Mouse (Mus musculus) kidney, embryonic 14.5 days (tissue): Measurements from ENCODE around the gene S100a7a. TPM values are rescaled to one million over a fixed set of nuclear protein-coding genes. Genes with fewer than 3 reads are reported as not detected.

ENCODE experiments used
- polyA plus RNA-seq: library from polyadenylated mRNA; unstranded; fragments of >200 nt; fragmentation: Nextera tagmentation; extraction: Ambion mirVana; gene quantifications from 2 replicates; pipeline ENCODE4 v1.2.1, GENCODE M21; 2014

The S100a7a gene
- polyA plus RNA-seq, 1 experiment from 2014 or later = not detected

Other genes with a start within 250 kb of the S100a7a start
- 24.0 and 39.2 TPM in 2 replicates for gene Ints3, start 220.4 kb upstream of the S100a7a start, polyA plus RNA-seq
- 11.0 and 12.3 TPM in 2 replicates for gene Npr1, start 188.2 kb upstream of the S100a7a start, polyA plus RNA-seq
- 245 and 262 TPM in 2 replicates for gene Ilf2, start 177.9 kb upstream of the S100a7a start, polyA plus RNA-seq
- gene Snapin, start 163.0 kb upstream of the S100a7a start, polyA plus RNA-seq = 58.5 and 67.6 TPM in 2 replicates
- 98.8 and 105 TPM in 2 replicates for gene Chtop, start 144.5 kb upstream of the S100a7a start, polyA plus RNA-seq
- gene S100a1, start 139.6 kb upstream of the S100a7a start, polyA plus RNA-seq = 50.7 and 55.9 TPM in 2 replicates
- 30.2 and 38.0 TPM in 2 replicates for gene S100a13, start 139.6 kb upstream of the S100a7a start, polyA plus RNA-seq
- 1.1 and 1.6 TPM in 2 replicates for gene S100a14, start 127.2 kb upstream of the S100a7a start, polyA plus RNA-seq
- 175 and 198 TPM in 2 replicates for gene S100a16, start 116.8 kb upstream of the S100a7a start, polyA plus RNA-seq
- gene S100a3, start 93.4 kb upstream of the S100a7a start, polyA plus RNA-seq = 0.06 TPM in 1 of 2 replicates, not detected in the other
- not detected in 2 replicates for gene S100a2, start 63.8 kb upstream of the S100a7a start, polyA plus RNA-seq
- gene Gm42674, start 52.1 kb upstream of the S100a7a start, polyA plus RNA-seq = not detected in 2 replicates
- gene S100a4, start 50.2 kb upstream of the S100a7a start, polyA plus RNA-seq = 2.7 and 3.9 TPM in 2 replicates
- gene S100a5, start 45.5 kb upstream of the S100a7a start, polyA plus RNA-seq = 0.56 TPM in 1 of 2 replicates, not detected in the other
- gene S100a6, start 41.1 kb upstream of the S100a7a start, polyA plus RNA-seq = 115 and 148 TPM in 2 replicates
- gene S100a8, start 15.0 kb downstream of the S100a7a start, polyA plus RNA-seq = 2.4 and 4.2 TPM in 2 replicates
- gene S100a9, start 41.7 kb downstream of the S100a7a start, polyA plus RNA-seq = 1.3 and 2.0 TPM in 2 replicates
- gene Pglyrp4, start 72.9 kb downstream of the S100a7a start, polyA plus RNA-seq = not detected in 2 replicates
- not detected in 2 replicates for gene Gm5849, start 123.9 kb downstream of the S100a7a start, polyA plus RNA-seq